Mouse (Mus musculus): Measurements from ENCODE around the gene Fsd2. TPM values are rescaled to one million over a fixed set of nuclear protein-coding genes. Genes with fewer than 3 reads are reported as not detected.

Gene Fsd2
- polyA plus RNA-seq, 1 experiment from 2014 or later, result not detected

DNA sequence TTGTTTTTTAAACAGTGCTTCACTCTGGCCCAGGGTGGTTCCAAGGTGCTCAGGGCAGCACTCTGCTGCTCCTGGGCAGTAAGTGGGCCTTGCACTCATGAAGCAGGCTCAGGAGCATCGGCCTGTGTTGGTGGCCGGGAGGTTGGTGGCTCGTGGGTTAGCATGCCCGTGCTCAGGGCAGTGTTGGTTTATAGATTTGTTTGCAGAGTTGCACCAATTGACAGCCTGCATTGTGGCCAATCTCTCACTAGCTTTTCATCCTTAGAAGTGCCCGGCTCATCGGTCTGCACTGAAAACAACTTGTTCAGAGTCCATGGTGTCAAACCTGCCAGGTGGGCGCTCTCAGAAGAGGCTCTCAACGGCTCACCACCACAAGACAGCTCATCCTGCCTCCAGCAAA, 26.6 kb upstream of the Fsd2 start:
- POLR2A ChIA-PET, result no interaction called here
- in situ Hi-C loops (cut with MboI; ENCODE audit: low pct_unique_long_range_greater_than_20kb), result no loop called here
- DNase-seq (ENCODE audit: low read depth, low spot score) (no peak), ATAC-seq (no peak)
- no peaks in the 10 kb centered on the region for H3K27me3 ChIP-seq
- no peak for TF ChIP-seq CTCF (IDR thresholded peaks at IDR 0.05)
- CTCF ChIA-PET, result interaction anchor here (1.1 kb wide), 1 partner anchor 8 kb away, joined by 3 read pairs; no protein-coding TSS in a partner anchor

DNA sequence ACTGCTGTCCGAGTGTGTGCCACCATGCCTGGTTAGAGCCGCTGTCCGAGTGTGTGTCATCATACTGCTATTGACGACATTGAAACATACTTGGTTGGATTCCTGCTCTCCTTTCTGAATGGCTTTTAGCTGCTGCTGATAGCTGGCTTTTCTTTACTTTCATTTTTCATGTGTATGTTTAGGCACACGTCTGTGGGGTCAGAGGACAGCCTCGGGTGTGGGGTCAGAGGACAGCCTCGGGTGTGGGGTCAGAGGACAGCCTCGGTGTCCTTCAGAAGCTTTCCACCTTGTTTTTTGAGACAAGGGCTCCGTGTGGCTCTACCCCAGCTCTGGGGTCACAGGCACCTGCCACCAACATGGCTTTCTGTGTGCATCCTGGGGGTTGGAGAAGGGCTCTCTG, 25.9 kb upstream of the Fsd2 start:
- DNase-seq (ENCODE audit: low read depth, low spot score) (no peak), ATAC-seq (no peak)
- in situ Hi-C loops (cut with MboI; ENCODE audit: low pct_unique_long_range_greater_than_20kb), result no loop called here
- POLR2A ChIA-PET, result interaction anchor here (1.0 kb wide), 1 partner anchor 12 kb away, joined by 3 read pairs; no protein-coding TSS in a partner anchor
- TF ChIP-seq CTCF (IDR thresholded peaks at IDR 0.05), result no peak
- CTCF ChIA-PET, result interaction anchor here (1.1 kb wide), 1 partner anchor 9 kb away, joined by 3 read pairs; no protein-coding TSS in a partner anchor
- no peaks in the 10 kb centered on the region for H3K27me3 ChIP-seq

DNA sequence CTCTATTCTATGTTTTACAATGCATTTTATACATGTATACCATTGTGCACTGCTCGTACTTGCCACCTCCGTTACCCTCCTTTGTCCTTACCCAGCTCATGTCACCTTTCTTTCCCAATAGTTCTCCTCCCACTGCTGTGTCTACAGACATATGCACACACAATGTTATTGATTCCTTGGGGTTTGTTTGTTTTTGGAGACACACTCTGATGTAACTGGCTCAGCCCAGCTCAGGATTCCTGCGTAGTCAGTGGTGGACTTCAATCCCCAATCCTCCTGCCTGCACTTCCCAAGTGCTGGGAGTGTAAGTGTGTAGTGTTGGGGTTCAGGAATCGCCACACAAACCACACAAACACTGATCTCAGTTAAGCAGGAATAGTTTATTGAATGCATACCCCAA, 20.5 kb upstream of the Fsd2 start:
- in situ Hi-C loops (cut with MboI; ENCODE audit: low pct_unique_long_range_greater_than_20kb), result no loop called here
- CTCF ChIA-PET, result interaction anchor here (1.1 to 1.4 kb wide), 2 partner anchors 13 to 25 kb away, joined by 3 to 4 read pairs; no protein-coding TSS in a partner anchor
- no peak for ATAC-seq
- DNase-seq (ENCODE audit: low read depth, low spot score), result no peak
- POLR2A ChIA-PET, result no interaction called here
- no peak for TF ChIP-seq CTCF (IDR thresholded peaks at IDR 0.05)
- H3K27me3 ChIP-seq, result no peaks in the 10 kb centered on the region

DNA sequence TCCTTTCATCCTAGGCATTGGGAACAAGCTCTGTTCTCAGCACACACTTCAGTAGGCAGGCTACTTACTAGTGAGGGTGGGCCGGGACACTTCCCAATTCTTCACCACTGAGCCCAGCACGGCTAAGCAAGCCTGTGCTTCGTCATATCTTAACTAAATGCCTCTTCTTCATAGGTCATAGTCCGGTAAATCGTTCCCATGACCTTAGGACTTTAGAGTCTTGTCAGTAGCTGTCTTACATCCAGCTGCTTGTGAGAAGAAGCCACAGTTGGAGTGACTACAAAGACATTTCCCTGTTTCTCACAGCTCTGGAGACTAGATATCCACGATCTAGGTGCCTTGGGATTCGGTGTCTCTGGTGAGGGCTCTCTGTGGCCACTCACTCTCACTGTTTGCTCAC, 18.6 kb upstream of the Fsd2 start:
- DNase-seq (ENCODE audit: low read depth, low spot score) (no peak), ATAC-seq (no peak)
- H3K27me3 ChIP-seq, result no peaks in the 10 kb centered on the region
- TF ChIP-seq CTCF (IDR thresholded peaks at IDR 0.05), result no peak
- in situ Hi-C loops (cut with MboI; ENCODE audit: low pct_unique_long_range_greater_than_20kb), result no loop called here
- ChIA-PET CTCF (no interaction called here), POLR2A (no interaction called here)

DNA sequence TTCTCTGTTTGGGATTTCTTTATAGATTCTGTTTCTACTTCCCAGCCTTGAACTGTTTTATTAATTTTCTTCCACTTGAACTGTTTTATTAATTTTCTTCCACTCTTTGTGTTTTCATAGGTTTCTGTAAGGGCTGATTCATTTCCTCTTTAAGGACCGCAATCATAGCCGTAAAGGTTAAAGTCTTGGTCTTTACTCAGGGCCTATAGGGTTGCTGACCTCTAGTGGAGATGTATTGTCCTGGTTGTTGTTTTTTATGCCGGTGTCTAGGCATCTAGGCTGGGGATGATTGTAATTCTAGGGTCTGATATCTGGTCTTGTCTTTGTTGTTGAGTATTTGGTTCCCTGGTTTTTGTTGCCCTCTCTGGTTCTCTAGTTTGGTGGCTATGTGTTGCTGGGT, 16.8 kb upstream of the Fsd2 start:
- DNase-seq (ENCODE audit: low read depth, low spot score) (no peak), ATAC-seq (no peak)
- ChIA-PET CTCF (no interaction called here), POLR2A (no interaction called here)
- in situ Hi-C loops (cut with MboI; ENCODE audit: low pct_unique_long_range_greater_than_20kb), result no loop called here
- TF ChIP-seq CTCF (IDR thresholded peaks at IDR 0.05), result no peak
- H3K27me3 ChIP-seq, result no peaks in the 10 kb centered on the region

DNA sequence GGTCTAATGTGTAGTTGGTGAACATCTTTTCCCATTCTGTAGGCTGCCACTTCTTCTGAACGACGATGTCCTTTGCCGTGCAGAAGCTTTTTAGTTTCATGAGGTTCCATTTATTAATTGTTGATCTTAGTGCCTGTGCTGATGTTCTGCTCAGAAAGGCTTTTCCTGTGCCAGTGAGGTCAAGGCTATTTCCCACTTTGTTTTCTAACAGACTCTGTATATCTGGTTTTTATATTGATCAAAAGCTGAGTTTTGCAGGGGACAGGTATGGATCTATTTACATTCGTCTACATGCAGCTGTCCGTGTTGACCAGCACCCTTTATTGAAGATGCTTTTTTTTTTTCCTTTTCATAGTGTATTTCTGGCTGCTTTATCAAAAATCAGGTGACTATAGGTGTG, 12.6 kb upstream of the Fsd2 start:
- in situ Hi-C loops (cut with MboI; ENCODE audit: low pct_unique_long_range_greater_than_20kb), result no loop called here
- H3K27me3 ChIP-seq, result no peaks in the 10 kb centered on the region
- ChIA-PET POLR2A (no interaction called here), CTCF (no interaction called here)
- ATAC-seq (no peak), DNase-seq (ENCODE audit: low read depth, low spot score) (no peak)
- TF ChIP-seq CTCF (IDR thresholded peaks at IDR 0.05), result no peak

DNA sequence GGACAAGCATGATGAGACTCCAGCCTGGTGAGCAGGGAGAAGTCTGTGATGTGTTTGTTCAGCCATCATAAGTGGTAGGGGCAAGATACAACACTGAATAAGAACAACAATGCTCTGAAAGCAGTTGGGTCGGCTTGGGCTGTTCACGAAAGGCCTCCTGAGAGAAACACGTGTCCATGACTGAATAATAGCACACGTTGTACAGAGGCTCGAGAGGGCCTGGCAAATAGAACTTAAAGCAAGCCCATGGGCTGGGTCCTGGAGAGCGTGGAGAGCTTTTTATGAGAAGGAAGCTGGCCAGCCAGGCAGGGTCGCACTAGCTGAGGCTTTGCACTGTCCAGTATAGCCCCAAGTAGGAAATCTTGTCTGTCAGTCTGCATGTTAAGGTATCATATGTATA, 11.7 kb upstream of the Fsd2 start:
- no peak for ATAC-seq
- TF ChIP-seq CTCF (IDR thresholded peaks at IDR 0.05), result no peak
- in situ Hi-C loops (cut with MboI; ENCODE audit: low pct_unique_long_range_greater_than_20kb), result no loop called here
- no peaks in the 10 kb centered on the region for H3K27me3 ChIP-seq
- ChIA-PET POLR2A (no interaction called here), CTCF (interaction anchor here (1.2 kb wide), 1 partner anchor 10 kb away, joined by 3 read pairs; no protein-coding TSS in a partner anchor)
- no peak for DNase-seq (ENCODE audit: low read depth, low spot score)

DNA sequence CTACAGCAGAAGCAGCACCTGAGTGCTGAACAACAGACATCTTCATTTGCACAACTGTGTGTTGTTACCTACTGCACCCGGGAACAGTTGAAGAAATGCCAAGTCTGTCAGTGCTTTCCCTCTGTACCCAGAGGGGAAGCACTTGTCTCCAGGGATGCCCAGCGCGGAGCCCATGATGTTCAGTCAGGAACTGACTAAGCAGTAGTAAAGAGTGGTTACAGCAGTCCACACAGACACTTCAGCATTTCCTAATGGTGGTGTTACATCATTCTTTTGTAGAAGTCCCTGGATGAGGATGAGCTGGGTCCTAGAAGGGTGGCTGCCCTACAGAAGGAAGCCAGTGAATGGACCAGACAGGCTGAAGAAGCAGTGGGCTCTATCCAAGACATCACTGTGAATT, 11.1 kb upstream of the Fsd2 start:
- POLR2A ChIA-PET, result no interaction called here
- no peaks in the 10 kb centered on the region for H3K27me3 ChIP-seq
- CTCF ChIA-PET, result interaction anchor here (1.2 kb wide), 1 partner anchor 10 kb away, joined by 3 read pairs; no protein-coding TSS in a partner anchor
- DNase-seq (ENCODE audit: low read depth, low spot score), result no peak
- in situ Hi-C loops (cut with MboI; ENCODE audit: low pct_unique_long_range_greater_than_20kb), result no loop called here
- no peak for ATAC-seq
- no peak for TF ChIP-seq CTCF (IDR thresholded peaks at IDR 0.05)

DNA sequence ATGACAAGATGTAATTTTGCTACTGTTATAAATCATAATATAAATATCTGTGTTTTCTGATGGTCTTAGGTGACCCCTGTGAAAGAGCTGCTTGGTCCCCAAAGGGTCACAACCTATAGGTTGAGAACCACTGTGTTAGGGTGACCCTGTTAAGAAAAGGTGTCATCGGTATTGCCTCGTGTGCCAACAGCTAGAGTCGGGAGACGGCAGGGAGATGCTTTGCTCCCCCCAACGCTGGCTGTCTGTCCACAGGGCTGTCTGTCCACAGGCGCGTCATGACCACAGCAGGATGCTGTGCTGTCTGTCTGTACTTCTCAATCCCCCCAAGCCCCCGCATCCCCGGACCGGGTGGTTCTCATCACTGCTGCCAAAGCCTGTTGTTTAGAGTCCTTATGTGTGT, 8.9 kb upstream of the Fsd2 start:
- DNase-seq (ENCODE audit: low read depth, low spot score) (no peak), ATAC-seq (no peak)
- TF ChIP-seq CTCF (IDR thresholded peaks at IDR 0.05), result no peak
- CTCF ChIA-PET, result interaction anchor here (1.5 kb wide), 1 partner anchor 17 kb away, joined by 3 read pairs; no protein-coding TSS in a partner anchor
- POLR2A ChIA-PET, result no interaction called here
- no peaks in the 10 kb centered on the region for H3K27me3 ChIP-seq
- in situ Hi-C loops (cut with MboI; ENCODE audit: low pct_unique_long_range_greater_than_20kb), result no loop called here

DNA sequence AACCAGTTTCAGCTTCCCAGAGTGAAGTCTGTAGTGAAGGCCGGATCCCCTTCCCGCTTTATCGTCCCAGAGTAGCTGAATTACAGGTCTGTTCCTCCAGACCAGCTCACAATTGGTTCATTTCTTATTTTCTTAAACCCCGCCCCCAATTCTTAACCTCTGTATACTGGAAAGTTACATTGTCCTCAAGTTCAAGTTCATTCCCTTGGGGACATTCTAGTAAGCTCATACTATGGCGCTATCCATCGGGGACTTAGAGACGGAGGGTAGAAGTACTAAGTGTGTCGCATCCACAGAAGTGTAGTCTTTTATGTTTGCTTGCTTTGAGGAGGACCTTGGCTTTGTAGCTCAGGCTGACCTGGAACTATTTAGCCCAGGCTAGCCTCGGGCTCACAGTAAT, 7.1 kb upstream of the Fsd2 start:
- in situ Hi-C loops (cut with MboI; ENCODE audit: low pct_unique_long_range_greater_than_20kb), result no loop called here
- DNase-seq (ENCODE audit: low read depth, low spot score) (no peak), ATAC-seq (no peak)
- no peak for TF ChIP-seq CTCF (IDR thresholded peaks at IDR 0.05)
- CTCF ChIA-PET, result interaction anchor here (0.9 kb wide), 1 partner anchor 232 kb away, joined by 3 read pairs; no protein-coding TSS in a partner anchor
- H3K27me3 ChIP-seq, result no peaks in the 10 kb centered on the region
- POLR2A ChIA-PET, result no interaction called here

DNA sequence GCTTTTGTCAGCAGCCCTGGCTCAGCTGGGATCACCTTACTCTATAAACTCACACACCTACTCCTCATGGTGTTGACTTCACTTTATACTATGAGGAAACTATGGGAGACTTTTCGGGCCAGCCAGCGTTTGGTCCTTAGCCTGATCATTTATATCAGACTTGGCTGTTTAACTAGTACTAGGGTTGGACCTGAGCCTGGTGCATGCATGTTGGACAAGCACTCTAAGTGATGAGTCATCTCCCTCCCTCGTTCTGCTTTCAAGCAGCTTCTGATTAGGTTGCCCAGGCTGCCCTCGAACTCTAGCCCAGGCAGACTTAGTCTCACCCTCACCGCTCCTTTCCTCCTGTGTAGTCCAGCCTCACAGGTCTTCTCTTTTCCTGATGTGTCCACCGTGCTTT, 6.7 kb upstream of the Fsd2 start:
- no peak for TF ChIP-seq CTCF (IDR thresholded peaks at IDR 0.05)

More for the DNA sequence above, 6.7 kb upstream of the Fsd2 start:
- ATAC-seq, result no peak
- CTCF ChIA-PET, result interaction anchor here (0.9 kb wide), 1 partner anchor 232 kb away, joined by 3 read pairs; no protein-coding TSS in a partner anchor
- DNase-seq (ENCODE audit: low read depth, low spot score), result no peak
- in situ Hi-C loops (cut with MboI; ENCODE audit: low pct_unique_long_range_greater_than_20kb), result no loop called here
- H3K27me3 ChIP-seq, result no peaks in the 10 kb centered on the region
- POLR2A ChIA-PET, result no interaction called here

All from Patski (cell line).